Mouse (Mus musculus) cortical plate, adult 2 months (tissue): ENCODE data around the gene Abcc1.

Experiments used
- CTCF ChIP-seq: fragments of 200-500 bp; IDR thresholded peaks from 2 replicates; pipeline ENCODE4 v1.5.1; 2011; ENCODE audit warnings: mild to moderate bottlenecking, control low read depth, low read length; ENCODE audit not compliant: insufficient read depth; ENCODE audit errors: extremely low read depth
- POLR2A ChIP-seq: fragments of 200-500 bp; IDR thresholded peaks from 2 replicates; pipeline ENCODE4 v1.6.1; 2011; ENCODE audit warnings: mild to moderate bottlenecking, low read length, control low read depth; ENCODE audit not compliant: insufficient read depth; ENCODE audit errors: extremely low read depth

DNA sequence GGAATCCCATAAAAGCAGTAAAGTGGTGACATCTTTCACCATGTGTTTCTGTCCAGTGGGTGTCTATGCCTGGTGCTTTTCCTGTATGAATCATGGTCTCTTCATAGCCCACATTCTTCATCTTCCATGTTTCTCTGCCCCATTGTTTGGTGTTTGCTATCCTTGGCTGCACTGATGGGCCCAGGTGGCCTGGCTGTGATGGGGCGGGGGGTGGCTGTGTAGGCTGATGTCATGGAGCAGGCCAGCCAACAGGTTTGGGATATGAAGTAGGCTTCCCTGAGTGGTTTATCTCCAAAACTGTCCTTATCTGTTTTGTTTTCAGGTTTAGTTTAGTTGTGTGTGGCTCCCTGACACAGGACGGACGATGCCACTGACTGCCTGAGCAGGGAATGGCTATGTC is 60.7 kb downstream of the Abcc1 start:
- no peak for TF ChIP-seq POLR2A
- TF ChIP-seq CTCF, result no peak
